Mouse (Mus musculus) kidney, adult 2 months (tissue): ENCODE measurements around the gene Abcc10.

Experiments
- CTCF ChIP-seq: fragments of 200-500 bp; conservative IDR thresholded peaks from 2 replicates; pipeline ENCODE4 v1.5.1; 2011; ENCODE audit warnings: low read depth, mild to moderate bottlenecking, control low read depth, low read length, moderate library complexity, mixed read lengths; ENCODE audit not compliant: insufficient read depth, insufficient read length
- POLR2A ChIP-seq: fragments of 200-500 bp; IDR thresholded peaks from one replicate; pipeline ENCODE4 v1.6.1; 2011; ENCODE audit warnings: low read depth, low read length, control low read depth

DNA sequence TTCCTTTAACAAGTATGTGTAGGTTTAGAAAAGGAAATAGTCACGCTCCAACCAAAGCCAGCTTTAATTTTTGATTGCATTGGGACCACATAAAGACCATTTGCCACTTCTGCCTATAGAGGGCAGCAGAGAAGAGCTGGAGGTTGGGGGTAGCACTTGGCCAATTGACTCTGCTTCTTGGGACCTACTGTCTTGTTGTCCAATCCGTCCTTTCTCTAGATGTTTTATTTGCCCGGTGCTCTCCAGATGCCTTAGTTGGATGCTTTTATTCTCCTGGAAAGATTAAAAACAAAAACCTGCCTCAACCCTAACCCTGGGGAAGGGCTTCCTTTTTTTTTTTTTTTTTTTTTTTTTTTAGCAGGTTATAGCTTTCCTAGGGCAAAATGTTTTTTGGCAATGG is 43.6 kb upstream of the Abcc10 start:
- TF ChIP-seq POLR2A (no peak), CTCF (peak; percentile 79)
